In genomic region chr15:97839012-97839411, GRCm38 (mm10) we compare ENCODE assay signal across 13 mouse cellular contexts. TPM values are rescaled to one million over a fixed set of nuclear protein-coding genes. Genes with fewer than 3 reads are reported as not detected.
DNase-seq lines count a peak whose midpoint lies in the region; ATAC-seq and TF ChIP-seq lines count a peak whose summit lies in the region.
"Had no signal": no experiment of that assay in that cellular context is flagged by ENCODE, and none has a peak within 500 bp of the region (broad histone marks: within the 10 kb centered on the region; RNA-seq: fewer than 3 reads in every experiment).

No protein-coding gene starts in this region.

- ATAC-seq in embryonic facial prominence, embryonic 15.5 days (ENCODE audit: insufficient number of reproducible peaks, low FRiP score, low TSS enrichment, low read depth): no peak
- ATAC-seq in kidney, embryonic 15.5 days (replicated peaks; ENCODE audit: low FRiP score): no peak
- ATAC-seq in stomach, embryonic 16.5 days (ENCODE audit: insufficient read depth, low FRiP score): no peak
- ATAC-seq in midbrain, embryonic 15.5 days (replicated peaks): no peak
- ATAC-seq: activated CD4-positive, CD25-positive, alpha-beta regulatory T cell, adult 4 months; midbrain, embryonic 13.5 days had no signal

- no peak overlapping the region for H3K9ac ChIP-seq in embryonic facial prominence, embryonic 15.5 days
- H3K9ac ChIP-seq in kidney, embryonic 15.5 days: no peak overlapping the region
- no peak overlapping the region for H3K9ac ChIP-seq in stomach, embryonic 16.5 days (ENCODE audit: low read length)
- H3K9ac ChIP-seq in midbrain, embryonic 15.5 days: no peak overlapping the region
- H3K9ac ChIP-seq: hindbrain, embryonic 13.5 days; midbrain, embryonic 13.5 days had no signal

- H3K4me1 ChIP-seq in embryonic facial prominence, embryonic 15.5 days: peaks cover 53% of the 10 kb centered on the region
- H3K4me1 ChIP-seq in embryonic facial prominence, embryonic 10.5 days: peaks cover 46% of the 10 kb centered on the region
- peaks cover 62% of the 10 kb centered on the region for H3K4me1 ChIP-seq in kidney, embryonic 15.5 days
- H3K4me1 ChIP-seq in testis, adult 2 months (ENCODE audit: control insufficient read depth, insufficient read depth, low read length): peaks cover 11% of the 10 kb centered on the region; the same call in 1 of the 2 replicates
- H3K4me1 ChIP-seq in stomach, embryonic 16.5 days (ENCODE audit: control insufficient read depth, insufficient read depth, low read length): peaks cover 31% of the 10 kb centered on the region
- H3K4me1 ChIP-seq in midbrain, embryonic 15.5 days: peaks cover 11% of the 10 kb centered on the region; the same call in 1 of the 2 replicates

- H3K4me2 ChIP-seq in embryonic facial prominence, embryonic 15.5 days (replicated peaks): no peak overlapping the region
- no peak overlapping the region for H3K4me2 ChIP-seq in kidney, embryonic 15.5 days
- no peak overlapping the region for H3K4me2 ChIP-seq in stomach, embryonic 16.5 days (ENCODE audit: low read depth, low read length)
- H3K4me2 ChIP-seq in midbrain, embryonic 15.5 days: no peak overlapping the region
- H3K4me2 ChIP-seq: hindbrain, embryonic 13.5 days; midbrain, embryonic 13.5 days had no signal

- WGBS in embryonic facial prominence, embryonic 15.5 days: 95% methylated on average over 2 of the region's 2 CpGs
- 91% methylated on average over 2 of the region's 2 CpGs for WGBS in embryonic facial prominence, embryonic 10.5 days
- WGBS in kidney, embryonic 15.5 days: 95% methylated on average over 2 of the region's 2 CpGs
- 91% methylated on average over 2 of the region's 2 CpGs for WGBS in stomach, embryonic 16.5 days
- WGBS in midbrain, embryonic 15.5 days: 95% methylated on average over 2 of the region's 2 CpGs

- H3K4me3 ChIP-seq in embryonic facial prominence, embryonic 15.5 days (replicated peaks): no peak overlapping the region
- no peak overlapping the region for H3K4me3 ChIP-seq in embryonic facial prominence, embryonic 10.5 days
- no peak overlapping the region for H3K4me3 ChIP-seq in kidney, embryonic 15.5 days (replicated peaks)
- H3K4me3 ChIP-seq in testis, adult 2 months (ENCODE audit: control insufficient read depth, low read depth, low read length): no peak overlapping the region
- no peak overlapping the region for H3K4me3 ChIP-seq in stomach, embryonic 16.5 days (replicated peaks; ENCODE audit: low read length)
- no peak overlapping the region for H3K4me3 ChIP-seq in midbrain, embryonic 15.5 days
- H3K4me3 ChIP-seq: hindbrain, embryonic 13.5 days; layer of hippocampus, adult 2 months; midbrain, embryonic 13.5 days had no signal

- 0 out of 2 replicates have a peak overlapping the region, but pooled peaks have one; percentile 78 for H3K27ac ChIP-seq in embryonic facial prominence, embryonic 15.5 days (replicated peaks)
- H3K27ac ChIP-seq in embryonic facial prominence, embryonic 10.5 days (replicated peaks): no peak overlapping the region
- H3K27ac ChIP-seq in kidney, embryonic 15.5 days: peak overlapping the region; percentile 80
- H3K27ac ChIP-seq in testis, adult 2 months (ENCODE audit: control insufficient read depth, insufficient read depth, low read depth, low read length): peak overlapping the region; percentile 19
- peak overlapping the region; percentile 77; the same call in 1 of the 2 replicates for H3K27ac ChIP-seq in stomach, embryonic 16.5 days (ENCODE audit: low read length)
- H3K27ac ChIP-seq in midbrain, embryonic 15.5 days: no peak overlapping the region
- H3K27ac ChIP-seq: hindbrain, embryonic 13.5 days; layer of hippocampus, adult 2 months; midbrain, embryonic 13.5 days had no signal

- H3K36me3 ChIP-seq in embryonic facial prominence, embryonic 15.5 days: no peaks in the 10 kb centered on the region
- H3K36me3 ChIP-seq in embryonic facial prominence, embryonic 10.5 days (replicated peaks): no peaks in the 10 kb centered on the region
- no peaks in the 10 kb centered on the region for H3K36me3 ChIP-seq in kidney, embryonic 15.5 days
- H3K36me3 ChIP-seq in testis, adult 2 months (ENCODE audit: control insufficient read depth, insufficient read depth, low read length): no peaks in the 10 kb centered on the region
- no peaks in the 10 kb centered on the region for H3K36me3 ChIP-seq in stomach, embryonic 16.5 days (ENCODE audit: control insufficient read depth, insufficient read depth, low read length)
- no peaks in the 10 kb centered on the region for H3K36me3 ChIP-seq in midbrain, embryonic 15.5 days (replicated peaks)
- H3K36me3 ChIP-seq: hindbrain, embryonic 13.5 days; midbrain, embryonic 13.5 days had no signal

- TF ChIP-seq POLR2A in testis, adult 2 months (IDR thresholded peaks at IDR 0.05; ENCODE audit: control insufficient read depth, low read depth, low read length): no peak

- no peak for TF ChIP-seq CTCF in testis, adult 2 months (IDR thresholded peaks at IDR 0.05; ENCODE audit: control insufficient read depth, insufficient read depth, insufficient replicate concordance, low read depth, low read length)

- no peaks in the 10 kb centered on the region for H3K9me3 ChIP-seq in embryonic facial prominence, embryonic 15.5 days (replicated peaks)
- H3K9me3 ChIP-seq in embryonic facial prominence, embryonic 10.5 days: no peaks in the 10 kb centered on the region
- no peaks in the 10 kb centered on the region for H3K9me3 ChIP-seq in kidney, embryonic 15.5 days (replicated peaks)
- H3K9me3 ChIP-seq in stomach, embryonic 16.5 days (replicated peaks; ENCODE audit: control insufficient read depth, low read length): no peaks in the 10 kb centered on the region
- H3K9me3 ChIP-seq in midbrain, embryonic 15.5 days: no peaks in the 10 kb centered on the region
- H3K9me3 ChIP-seq: hindbrain, embryonic 13.5 days; midbrain, embryonic 13.5 days had no signal

- no peak for DNase-seq in embryonic facial prominence, embryonic 10.5 days (ENCODE audit: low spot score)
- no peak for DNase-seq in kidney, postnatal 4 days
- DNase-seq in testis, postnatal 10 days (ENCODE audit: low spot score): no peak
- DNase-seq: embryo, embryonic 11 days had no signal

- no peaks in the 10 kb centered on the region for H3K27me3 ChIP-seq in embryonic facial prominence, embryonic 15.5 days
- H3K27me3 ChIP-seq in embryonic facial prominence, embryonic 10.5 days (replicated peaks; ENCODE audit: low read depth, poor library complexity, severe bottlenecking): peaks cover 2% of the 10 kb centered on the region; the same call in 1 of the 2 replicates
- no peaks in the 10 kb centered on the region for H3K27me3 ChIP-seq in kidney, embryonic 15.5 days
- H3K27me3 ChIP-seq in testis, adult 2 months (ENCODE audit: control insufficient read depth, insufficient read depth, low read length): no peaks in the 10 kb centered on the region
- no peaks in the 10 kb centered on the region for H3K27me3 ChIP-seq in stomach, embryonic 16.5 days (ENCODE audit: control insufficient read depth, insufficient read depth, low read length)
- H3K27me3 ChIP-seq in midbrain, embryonic 15.5 days (replicated peaks): no peaks in the 10 kb centered on the region
- H3K27me3 ChIP-seq: midbrain, embryonic 13.5 days had no signal

RNA-seq across cellular contexts. Expression of gene Hdac7, which starts 5.3 kb away (rescaled TPM):
- 37.6 and 37.9 TPM in 2 replicates for polyA plus RNA-seq in embryonic facial prominence, embryonic 15.5 days (2015; fragmentation: Nextera tagmentation; extraction: Ambion mirVana)
- 26.6 and 30.2 TPM in 2 replicates for polyA plus RNA-seq in embryonic facial prominence, embryonic 10.5 days (2016; fragmentation: Nextera tagmentation; extraction: Ambion mirVana)
- polyA plus RNA-seq in kidney, embryonic 15.5 days (2015; fragmentation: Nextera tagmentation; extraction: Ambion mirVana): 29.9 and 35.2 TPM in 2 replicates
- polyA plus RNA-seq in testis, adult 2 months (2012; rRNA removed): 6.1 and 6.5 TPM in 2 replicates
- 20.4 and 23.2 TPM in 2 replicates for polyA plus RNA-seq in stomach, embryonic 16.5 days (2015; fragmentation: Nextera tagmentation; extraction: Ambion mirVana)
- polyA plus RNA-seq in midbrain, embryonic 15.5 days (2015; fragmentation: Nextera tagmentation; extraction: Ambion mirVana): 31.8 and 34.5 TPM in 2 replicates

Comparison
In these comparisons a context has a peak if more than half of its experiments do, and no peak if none do; other contexts are left out.
1. H3K27ac ChIP-seq: peak in embryonic facial prominence, embryonic 15.5 days (single experiment), kidney, embryonic 15.5 days (single experiment), testis, adult 2 months (single experiment) and stomach, embryonic 16.5 days (single experiment); none in embryonic facial prominence, embryonic 10.5 days (single experiment) and midbrain, embryonic 15.5 days (single experiment).